Mouse (Mus musculus): ENCODE results near the gene Milr1.

DNA sequence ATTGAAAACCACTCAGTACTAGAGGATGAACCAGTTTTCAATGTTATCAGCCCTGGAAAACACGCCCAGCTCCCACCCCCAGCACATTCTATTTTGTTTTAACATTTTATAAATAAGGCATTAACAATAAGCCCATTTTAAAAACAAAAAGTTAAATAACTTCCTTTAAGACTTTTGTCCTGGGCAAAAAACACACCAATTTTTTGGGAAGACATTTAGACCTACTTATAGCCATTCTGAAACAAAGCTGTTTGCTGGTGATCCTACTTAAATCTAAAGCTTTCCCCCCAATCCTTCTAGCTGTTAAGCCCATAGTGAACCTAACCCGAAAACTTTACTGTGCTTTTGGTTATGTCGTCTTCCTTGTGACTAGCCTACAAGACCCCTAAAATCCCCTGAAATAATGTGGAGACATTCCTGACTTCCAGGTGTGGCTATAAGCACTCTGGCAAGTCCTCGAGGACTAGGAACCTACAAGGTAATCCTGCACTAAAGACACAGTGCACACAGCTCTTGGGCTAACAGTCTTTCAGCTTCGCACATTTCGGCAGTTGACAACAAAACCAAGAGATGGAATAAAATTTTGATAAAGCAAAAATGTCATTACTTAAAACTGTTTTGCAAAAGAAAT, 29.7 kb downstream of the Milr1 start:
- TF ChIP-seq CTCF (IDR thresholded peaks at IDR 0.05; ENCODE audit: insufficient read depth, low read depth, low read length) (no peak), POLR2A (IDR thresholded peaks at IDR 0.05; ENCODE audit: insufficient read depth, low read depth, low read length) (no peak)

Data from olfactory bulb, adult 2 months (tissue).